20 mouse cellular contexts compared by ENCODE assay signal in genomic region chr7:17028923-17029322, GRCm38 (mm10). TPM values are rescaled to one million over a fixed set of nuclear protein-coding genes. Genes with fewer than 3 reads are reported as not detected.
DNase-seq lines count a peak whose midpoint lies in the region; TF ChIP-seq lines count a peak whose summit lies in the region.
"Had no signal": no experiment of that assay in that cellular context is flagged by ENCODE, and none has a peak within 500 bp of the region (broad histone marks: within the 10 kb centered on the region; RNA-seq: fewer than 3 reads in every experiment).

No protein-coding gene starts in this region.

- intact Hi-C loops in gastrocnemius, adult 2 months (cut with DNase I): loop anchor here (2.0 kb wide), 1 partner anchor 22 kb away; no protein-coding TSS in a partner anchor

- H3K27ac ChIP-seq in gastrocnemius, adult 2 months: peak overlapping the region; percentile 98; the same call in 1 of the 2 replicates
- H3K27ac ChIP-seq in layer of hippocampus, adult 2 months: peak overlapping the region; percentile 99
- H3K27ac ChIP-seq: hindbrain, embryonic 13.5 days; neural tube, embryonic 12.5 days had no signal

- no peak overlapping the region for H3K4me3 ChIP-seq in gastrocnemius, adult 2 months
- H3K4me3 ChIP-seq in layer of hippocampus, adult 2 months: no peak overlapping the region
- H3K4me3 ChIP-seq: hindbrain, embryonic 13.5 days; neural tube, embryonic 12.5 days had no signal

- peak; percentile 14 for DNase-seq in gastrocnemius, adult 2 months
- DNase-seq in gastrocnemius, postnatal 10 days: no peak
- DNase-seq in layer of hippocampus, adult 2 months (ENCODE audit: low spot score in 2 of 2): no peak
- no peak for DNase-seq in layer of hippocampus, adult 8-10 months (ENCODE audit: low spot score in 2 of 2)
- DNase-seq in right cerebral cortex, adult 2 months (ENCODE audit: low spot score in 2 of 2): peak; percentile 59
- DNase-seq in right cerebral cortex, postnatal 4 days: no peak
- DNase-seq in urinary bladder, postnatal 14 days (ENCODE audit: low spot score): no peak
- DNase-seq: adrenal gland, postnatal 10 days; B cell, adult 2 months; cerebellum, postnatal 10 days; embryo, embryonic 11 days; gastrocnemius, postnatal 36 days; kidney, adult 11 months; kidney, postnatal 14 days; layer of hippocampus, adult 9-11 months; lung, postnatal 36 days; thymus, adult 2 months had no signal

- TF ChIP-seq CTCF in gastrocnemius, adult 2 months (IDR thresholded peaks at IDR 0.05): no peak
- TF ChIP-seq CTCF in layer of hippocampus, adult 2 months (conservative IDR thresholded peaks at IDR 0.05): no peak

RNA-seq across cellular contexts. Expression of gene Ppp5c, which starts 1.2 kb away (rescaled TPM):
- total RNA-seq in gastrocnemius, adult 2 months (2021): 10 to 100 TPM; 64.8 to 65.8 TPM
- total RNA-seq in gastrocnemius, postnatal 10 days (2021): 10 to 100 TPM; 54.1 to 69.8 TPM
- 100 to 1,000 TPM; 148 to 155 TPM for total RNA-seq in layer of hippocampus, adult 2 months (2021)
- 100 to 1,000 TPM; 147 to 166 (median 151) TPM for total RNA-seq in layer of hippocampus, adult 8-10 months (2022)

RNA-seq across cellular contexts. Expression of gene Hif3a, which starts 33.3 kb away (rescaled TPM):
- total RNA-seq in gastrocnemius, adult 2 months (2021): 1 to 10 TPM in 1 of 2 experiments, under 1 TPM in 1; 0.84 to 1.6 TPM
- total RNA-seq in gastrocnemius, postnatal 10 days (2021): 1 to 10 TPM; 1.9 to 3.1 TPM
- total RNA-seq in layer of hippocampus, adult 2 months (2021): 10 to 100 TPM; 16.0 to 16.6 TPM
- 10 to 100 TPM in 2 of 4 experiments, 1 to 10 TPM in 2; 8.3 to 14.6 (median 11.2) TPM for total RNA-seq in layer of hippocampus, adult 8-10 months (2022)
- total RNA-seq: monocyte, adult 5-6 weeks had no signal

RNA-seq across cellular contexts. Expression of gene Ccdc8, which starts 36.4 kb away (rescaled TPM):
- 1 to 10 TPM in 1 of 2 experiments, under 1 TPM in 1; 0.74 to 1.5 TPM for total RNA-seq in gastrocnemius, adult 2 months (2021)
- total RNA-seq in gastrocnemius, postnatal 10 days (2021): 10 to 100 TPM; 10.7 to 13.3 TPM
- 1 to 10 TPM; 1.8 to 2.2 TPM for total RNA-seq in layer of hippocampus, adult 2 months (2021)
- 1 to 10 TPM; 2.0 to 2.6 (median 2.3) TPM for total RNA-seq in layer of hippocampus, adult 8-10 months (2022)

RNA-seq across cellular contexts. Expression of gene Psg16, which starts 44.9 kb away (rescaled TPM):
- total RNA-seq in gastrocnemius, adult 2 months (2021): under 1 TPM; 0.08 to 0.14 TPM
- total RNA-seq in gastrocnemius, postnatal 10 days (2021): under 1 TPM; 0.05 to 0.14 TPM
- 1 to 10 TPM; 3.5 to 4.1 TPM for total RNA-seq in layer of hippocampus, adult 2 months (2021)
- total RNA-seq in layer of hippocampus, adult 8-10 months (2022): 1 to 10 TPM; 3.2 to 4.9 (median 3.8) TPM

RNA-seq across cellular contexts. Expression of gene Gm42372, which starts 46.0 kb away (rescaled TPM):
- not detected for total RNA-seq in gastrocnemius, adult 2 months (2021)
- total RNA-seq in gastrocnemius, postnatal 10 days (2021): under 1 TPM in 1 of 2 experiments, not detected in 1; 0.16 TPM
- 10 to 100 TPM; 52.3 to 55.5 TPM for total RNA-seq in layer of hippocampus, adult 2 months (2021)
- total RNA-seq in layer of hippocampus, adult 8-10 months (2022): 10 to 100 TPM; 47.3 to 63.6 (median 51.9) TPM
- total RNA-seq: gastrocnemius, postnatal 36 days had no signal

Comparison
In these comparisons a context has a peak if more than half of its experiments do, and no peak if none do; other contexts are left out.
1. DNase-seq: peak in gastrocnemius, adult 2 months (single experiment) and right cerebral cortex, adult 2 months (2 of 2); none in gastrocnemius, postnatal 10 days (single experiment), layer of hippocampus, adult 2 months (0 of 2), layer of hippocampus, adult 8-10 months (0 of 2), right cerebral cortex, postnatal 4 days (single experiment) and urinary bladder, postnatal 14 days (single experiment).